Mouse (Mus musculus): ENCODE results near the gene Tlr4.

- 0 out of 2 replicates have a peak, but pooled peaks have one; percentile 12 for TF ChIP-seq CTCF (conservative IDR thresholded peaks at IDR 0.05; ENCODE audit: low read length)
- TF ChIP-seq NANOG (IDR thresholded peaks at IDR 0.05; ENCODE audit: borderline replicate concordance, low read length) = no peak
- TF ChIP-seq POU5F1 (IDR thresholded peaks at IDR 0.05; ENCODE audit: borderline replicate concordance, low read length) = no peak
These were observed 96.4 kb downstream of the Tlr4 start for GRCm38 (mm10) chr4:66923616-66924276.

Measured in E14TG2a.4 (cell line).